Mouse (Mus musculus) hindbrain, embryonic 11.5 days (tissue): ENCODE results near the gene Uck2. TPM values are rescaled to one million over a fixed set of nuclear protein-coding genes. Genes with fewer than 3 reads are reported as not detected.

Source experiments
- ATAC-seq: fragments of 200-750 bp; cut with Nextera tagmentation; 2 replicates; pipeline ENCODE4 v1.8.0; 2017; ENCODE audit warnings: mild to moderate bottlenecking, moderate TSS enrichment, moderate library complexity; ENCODE audit not compliant: low FRiP score
- DNase-seq: peaks from one replicate; pipeline ENCODE4 v3.0.0-alpha.2; 2015; ENCODE audit warnings: low spot score
- H3K27ac ChIP-seq: fragments of 300-500 bp; sonication (generic); 2 replicates; pipeline ENCODE4 v1.5.1; 2014; ENCODE audit warnings: mild to moderate bottlenecking, low read depth, low read length
- H3K27me3 ChIP-seq: fragments of 300-500 bp; sonication (generic); 2 replicates; pipeline ENCODE4 v1.6.1; 2014; ENCODE audit warnings: mild to moderate bottlenecking, low read length, moderate library complexity, mixed read lengths; ENCODE audit not compliant: control insufficient read depth, insufficient read depth
- H3K36me3 ChIP-seq: fragments of 300-500 bp; sonication (generic); 2 replicates; pipeline ENCODE4 v1.6.1; 2014; ENCODE audit warnings: mild to moderate bottlenecking, low read length, moderate library complexity, mixed read lengths; ENCODE audit not compliant: control insufficient read depth, insufficient read depth
- H3K4me1 ChIP-seq: fragments of 300-500 bp; sonication (generic); replicated peaks from 2 replicates; pipeline ENCODE4 v1.6.1; 2014; ENCODE audit warnings: low read length, mixed read lengths; ENCODE audit not compliant: control insufficient read depth, insufficient read depth
- H3K4me2 ChIP-seq: fragments of 300-500 bp; sonication (generic); replicated peaks from 2 replicates; pipeline ENCODE4 v1.6.1; 2014; ENCODE audit warnings: mild to moderate bottlenecking, low read depth, low read length
- H3K4me3 ChIP-seq: fragments of 300-500 bp; sonication (generic); 2 replicates; pipeline ENCODE4 v1.5.1; 2014; ENCODE audit warnings: low read depth, low read length
- H3K9ac ChIP-seq: fragments of 300-500 bp; sonication (generic); 2 replicates; pipeline ENCODE4 v1.6.1; 2014; ENCODE audit warnings: low read depth, low read length
- H3K9me3 ChIP-seq: fragments of 300-500 bp; sonication (generic); 2 replicates; pipeline ENCODE4 v1.6.1; 2016; ENCODE audit warnings: low read length; ENCODE audit not compliant: control insufficient read depth
- WGBS: fragments of 180-500 bp; shearing (Covaris S2); extraction: QIAGEN DNeasy Blood & Tissue Kit; methylation state at CpG from one replicate; pipeline ENCODE4 v1.1.7; 2014; 5-methylcytosine and 5-hydroxymethylcytosine counted together
- polyA plus RNA-seq: library from polyadenylated mRNA; unstranded; fragments of >200 nt; fragmentation: Nextera tagmentation; extraction: Ambion mirVana; gene quantifications from 2 replicates; pipeline ENCODE4 v1.2.1, GENCODE M21; 2014

Gene Uck2
- polyA plus RNA-seq, 1 experiment from 2014 or later: 116 TPM

DNA sequence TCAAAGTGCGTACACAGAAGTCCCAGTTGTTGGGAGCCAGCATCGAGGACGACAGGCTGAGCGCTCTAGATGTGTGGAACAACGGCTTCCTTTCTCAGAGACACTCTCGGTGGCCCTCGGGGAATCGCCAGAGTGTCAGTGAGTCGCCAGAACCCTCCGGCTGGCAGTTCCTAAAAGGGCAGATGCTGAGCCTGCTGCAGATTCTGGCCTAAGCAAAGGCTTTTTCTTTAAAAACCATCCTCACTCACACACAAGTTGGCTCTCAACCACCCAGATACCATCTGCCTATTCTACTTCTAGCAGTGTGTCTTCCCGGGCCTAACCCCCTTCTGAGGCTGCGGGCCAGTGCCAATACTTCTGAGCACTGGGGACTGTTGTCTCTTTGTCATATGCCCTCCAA lies 45.2 kb downstream of the Uck2 start:
- no peak overlapping the region for H3K4me3 ChIP-seq
- WGBS: 47% methylated on average over 12 of the region's 12 CpGs
- ATAC-seq (peak; percentile 30; the same call in 1 of the 2 replicates), DNase-seq (peak; percentile 43)
- H3K27me3 ChIP-seq: no peaks in the 10 kb centered on the region
- no peak overlapping the region for H3K4me2 ChIP-seq
- peaks cover 14% of the 10 kb centered on the region for H3K4me1 ChIP-seq
- no peak overlapping the region for H3K27ac ChIP-seq
- H3K9ac ChIP-seq: no peak overlapping the region
- no peaks in the 10 kb centered on the region for H3K9me3 ChIP-seq
- H3K36me3 ChIP-seq: no peaks in the 10 kb centered on the region

DNA sequence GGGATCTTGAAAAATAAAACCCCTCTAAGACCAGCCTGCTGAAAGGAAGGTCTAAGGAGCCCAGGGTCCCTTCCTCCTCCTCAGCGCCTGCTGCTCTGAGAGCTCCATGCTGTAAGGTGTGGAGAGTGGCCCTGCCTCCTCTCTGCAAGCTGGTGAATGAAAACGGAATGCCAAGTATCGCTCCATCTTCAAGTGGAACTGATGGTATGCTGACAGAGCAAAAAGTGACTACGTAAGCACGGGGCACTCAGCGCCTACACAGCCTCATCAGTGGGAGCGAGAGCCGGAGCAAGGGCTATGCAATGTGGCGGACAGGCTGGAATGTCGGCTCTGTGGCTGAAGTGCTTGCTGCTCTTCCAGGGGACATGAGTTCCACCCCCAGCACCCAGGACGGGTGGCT lies 47.3 kb downstream of the Uck2 start:
- no peak overlapping the region for H3K4me2 ChIP-seq
- H3K9me3 ChIP-seq: no peaks in the 10 kb centered on the region
- WGBS: 87% methylated on average over 11 of the region's 11 CpGs
- H3K36me3 ChIP-seq: no peaks in the 10 kb centered on the region
- H3K27ac ChIP-seq: no peak overlapping the region
- ATAC-seq (no peak), DNase-seq (no peak)
- no peaks in the 10 kb centered on the region for H3K27me3 ChIP-seq
- peaks cover 12% of the 10 kb centered on the region for H3K4me1 ChIP-seq
- no peak overlapping the region for H3K4me3 ChIP-seq
- no peak overlapping the region for H3K9ac ChIP-seq

DNA sequence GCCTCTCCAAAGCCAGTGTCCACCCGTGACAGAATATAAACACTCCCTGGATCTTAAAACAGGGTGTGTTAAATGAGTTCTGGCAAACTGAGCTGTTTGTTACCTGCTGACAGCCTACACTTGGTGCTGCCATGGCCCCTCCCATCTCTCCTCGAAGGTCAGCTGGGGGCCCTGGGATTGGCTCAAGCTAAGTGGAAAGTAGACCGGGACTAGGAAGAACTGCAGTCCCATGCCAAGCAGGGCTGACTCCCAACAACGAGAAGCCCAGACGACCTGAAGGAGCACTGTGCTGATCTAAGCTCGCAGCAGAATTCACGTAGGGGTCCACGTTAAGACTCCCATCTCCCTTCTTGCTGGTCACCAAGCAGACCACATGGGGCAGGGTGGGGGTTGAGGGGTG lies 48.3 kb downstream of the Uck2 start:
- no peak for ATAC-seq
- no peak overlapping the region for H3K27ac ChIP-seq
- H3K9ac ChIP-seq: no peak overlapping the region
- DNase-seq: no peak
- H3K36me3 ChIP-seq: no peaks in the 10 kb centered on the region
- no peaks in the 10 kb centered on the region for H3K9me3 ChIP-seq
- H3K4me3 ChIP-seq: no peak overlapping the region
- H3K4me2 ChIP-seq: no peak overlapping the region
- H3K27me3 ChIP-seq: no peaks in the 10 kb centered on the region
- WGBS: 80% methylated on average over 8 of the region's 8 CpGs
- peaks cover 9% of the 10 kb centered on the region for H3K4me1 ChIP-seq

DNA sequence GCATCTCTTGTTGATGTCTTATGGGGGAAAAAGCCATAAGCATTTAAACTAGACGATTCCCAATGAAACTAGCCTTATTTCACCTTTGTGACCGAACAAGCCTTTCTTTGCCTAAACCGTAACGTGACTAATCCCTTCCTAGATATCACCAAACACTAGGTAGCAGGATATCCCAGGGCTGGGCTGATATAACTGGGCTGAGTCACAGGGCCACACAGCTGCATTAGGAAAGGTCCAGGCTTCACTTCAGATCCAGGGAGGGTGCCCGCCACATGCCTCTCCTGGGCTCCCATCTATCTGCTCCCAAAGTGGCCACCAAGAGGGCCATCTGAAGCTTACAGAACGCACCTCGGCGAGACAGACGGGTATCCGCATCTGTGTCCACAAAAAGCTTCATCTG lies 50.8 kb downstream of the Uck2 start:
- 93% methylated on average over 10 of the region's 10 CpGs for WGBS
- ATAC-seq (no peak), DNase-seq (no peak)
- Histone ChIP-seq H3K36me3 (no peaks in the 10 kb centered on the region; the same call in 1 of the 2 replicates), H3K27ac (no peak overlapping the region), H3K4me2 (no peak overlapping the region), H3K4me3 (no peak overlapping the region), H3K4me1 (no peaks in the 10 kb centered on the region), H3K27me3 (no peaks in the 10 kb centered on the region), H3K9ac (no peak overlapping the region), H3K9me3 (no peaks in the 10 kb centered on the region)

DNA sequence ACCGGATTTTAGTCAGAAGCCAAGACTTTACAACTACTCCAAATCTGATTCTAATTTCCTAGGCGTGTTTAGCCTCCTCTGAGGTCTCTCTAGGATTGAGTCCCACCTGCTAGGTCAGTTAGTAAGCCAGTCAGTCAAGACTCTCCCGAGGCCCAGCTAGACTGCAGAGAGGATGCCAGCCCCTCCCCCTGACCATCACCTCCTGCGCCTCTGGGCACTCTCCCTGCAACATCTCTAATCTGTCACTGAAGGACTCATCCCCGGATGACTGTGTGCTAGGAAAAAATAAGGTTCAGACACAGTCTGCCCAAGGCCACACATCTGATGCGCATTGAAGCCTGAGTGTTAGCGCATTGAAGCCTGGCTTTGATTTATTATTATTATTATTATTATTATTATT lies 52.2 kb downstream of the Uck2 start:
- H3K4me1 ChIP-seq: no peaks in the 10 kb centered on the region
- no peaks in the 10 kb centered on the region for H3K27me3 ChIP-seq
- DNase-seq (no peak), ATAC-seq (no peak)
- H3K36me3 ChIP-seq: peaks cover 2% of the 10 kb centered on the region; the same call in 1 of the 2 replicates
- WGBS: 81% methylated on average over 7 of the region's 7 CpGs
- no peak overlapping the region for H3K4me2 ChIP-seq
- no peaks in the 10 kb centered on the region for H3K9me3 ChIP-seq
- H3K4me3 ChIP-seq: no peak overlapping the region
- H3K27ac ChIP-seq: no peak overlapping the region
- H3K9ac ChIP-seq: no peak overlapping the region

DNA sequence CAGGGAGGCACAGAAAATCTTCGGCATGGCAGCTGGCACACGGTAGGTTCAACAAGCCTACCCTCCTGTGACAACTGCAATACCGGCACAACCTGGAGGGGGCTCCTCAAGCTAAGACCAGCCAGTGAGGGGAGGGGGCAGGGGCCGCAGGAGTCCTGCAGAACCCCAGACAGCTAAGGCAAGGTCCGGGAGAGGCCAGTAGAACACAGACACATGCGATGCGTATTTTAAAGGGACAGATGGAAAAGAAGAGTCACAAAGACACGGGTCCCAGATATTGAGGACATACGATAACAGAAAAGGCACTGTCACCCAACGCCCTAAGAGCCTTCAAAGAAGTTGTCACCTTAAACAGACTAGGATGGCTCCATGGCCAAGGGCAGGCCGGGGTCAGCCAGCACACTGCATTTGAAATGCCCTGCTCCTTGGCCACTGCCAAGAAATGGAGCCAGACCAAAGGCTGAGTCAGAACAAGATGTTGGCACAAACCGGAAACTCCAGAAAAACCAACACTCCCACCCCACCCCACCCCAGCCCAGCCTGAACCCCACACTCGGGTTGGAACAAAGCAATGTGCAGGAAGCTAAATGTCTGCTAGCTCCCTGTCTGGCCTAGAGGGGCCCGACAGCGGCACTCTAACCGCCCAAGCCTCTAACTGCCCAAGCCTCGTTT lies 53.4 kb downstream of the Uck2 start:
- H3K27ac ChIP-seq: no peak overlapping the region

DNA sequence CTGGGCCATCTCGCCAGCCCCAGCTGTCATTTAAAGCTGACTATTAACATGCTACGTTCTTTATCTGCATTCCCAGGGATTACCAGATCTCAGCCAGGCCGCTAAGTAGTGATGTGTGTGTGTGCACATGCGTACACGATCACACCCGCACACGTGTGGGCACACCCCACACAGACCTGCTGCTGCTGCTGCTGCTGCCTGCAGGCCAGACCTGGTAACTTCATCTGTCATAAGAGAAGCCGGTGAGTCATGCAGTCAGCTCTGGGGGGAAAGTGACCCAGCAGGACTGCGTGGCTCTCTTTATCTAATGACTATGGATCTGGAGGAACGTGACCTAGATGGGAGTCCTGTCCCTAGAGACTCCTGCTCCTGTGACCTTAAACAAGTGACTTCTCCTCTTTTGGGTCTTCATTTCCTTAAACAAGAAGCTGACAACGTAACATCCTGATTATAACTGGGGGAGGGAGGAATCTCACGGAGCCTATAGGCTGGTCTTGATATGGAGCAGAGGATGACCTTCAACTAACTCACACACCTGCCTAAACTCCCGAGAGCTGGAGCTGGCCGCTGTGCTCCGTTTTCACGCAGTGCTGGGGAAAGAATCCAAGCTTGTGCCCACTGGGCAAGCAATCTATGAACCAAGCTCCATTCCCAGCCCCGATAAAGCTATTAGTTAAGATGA lies 54.0 kb downstream of the Uck2 start:
- WGBS: 91% methylated on average over 17 of the region's 17 CpGs
- no peak overlapping the region for H3K27ac ChIP-seq
- H3K9me3 ChIP-seq: no peaks in the 10 kb centered on the region
- ATAC-seq (no peak), DNase-seq (no peak)
- H3K4me2 ChIP-seq: no peak overlapping the region
- H3K27me3 ChIP-seq: no peaks in the 10 kb centered on the region
- H3K36me3 ChIP-seq: peaks cover 2% of the 10 kb centered on the region; the same call in 1 of the 2 replicates
- H3K4me1 ChIP-seq: no peaks in the 10 kb centered on the region
- no peak overlapping the region for H3K9ac ChIP-seq
- no peak overlapping the region for H3K4me3 ChIP-seq

More for the DNA sequence above, 53.4 kb downstream of the Uck2 start:
- WGBS: 83% methylated on average over 17 of the region's 17 CpGs
- DNase-seq (peak; percentile 37), ATAC-seq (no peak)
- H3K27me3 ChIP-seq: no peaks in the 10 kb centered on the region
- H3K4me2 ChIP-seq: no peak overlapping the region
- no peaks in the 10 kb centered on the region for H3K4me1 ChIP-seq
- H3K36me3 ChIP-seq: peaks cover 2% of the 10 kb centered on the region; the same call in 1 of the 2 replicates
- no peak overlapping the region for H3K4me3 ChIP-seq
- H3K9me3 ChIP-seq: no peaks in the 10 kb centered on the region
- H3K9ac ChIP-seq: no peak overlapping the region

DNA sequence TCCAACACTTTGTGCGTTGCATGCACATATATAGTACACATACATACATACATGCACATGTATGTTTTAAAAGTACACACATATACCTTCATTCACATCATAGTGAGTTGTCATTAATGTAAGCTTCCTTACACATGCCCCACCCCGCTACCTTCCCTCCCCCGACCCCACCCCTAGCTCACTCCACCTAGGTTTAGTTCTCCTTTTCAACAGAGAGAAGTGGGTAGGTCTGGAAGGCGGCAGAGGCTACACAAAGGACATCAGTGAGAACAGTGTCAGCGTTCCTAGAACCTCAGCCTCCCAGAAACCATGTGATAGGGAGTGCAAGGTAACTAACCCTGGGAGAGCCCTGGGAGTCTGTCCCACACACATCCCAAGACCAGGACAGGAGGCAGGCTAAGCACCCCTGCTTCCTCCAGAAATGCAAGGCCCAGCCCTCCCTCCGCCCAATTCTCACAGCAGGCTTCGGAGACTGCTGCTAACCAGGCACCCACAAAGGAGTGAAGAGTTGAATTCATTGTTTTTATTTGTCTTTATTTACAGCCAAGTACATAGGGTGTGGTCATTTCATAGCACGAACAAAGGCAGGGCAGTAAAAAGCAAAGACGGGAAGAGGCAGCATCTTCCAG lies 62.6 kb downstream of the Uck2 start:
- H3K9ac ChIP-seq: no peak overlapping the region
- 86% methylated on average over 9 of the region's 9 CpGs for WGBS
- no peaks in the 10 kb centered on the region for H3K27me3 ChIP-seq
- H3K4me2 ChIP-seq: no peak overlapping the region
- H3K9me3 ChIP-seq: no peaks in the 10 kb centered on the region
- H3K36me3 ChIP-seq: no peaks in the 10 kb centered on the region
- ATAC-seq: no peak
- H3K4me3 ChIP-seq: no peak overlapping the region
- DNase-seq: no peak
- H3K4me1 ChIP-seq: no peaks in the 10 kb centered on the region
- no peak overlapping the region for H3K27ac ChIP-seq
